Mouse (Mus musculus) left cerebral cortex, postnatal 25 days (tissue): ENCODE measurements around the gene Xpo6. TPM values are rescaled to one million over a fixed set of nuclear protein-coding genes. Genes with fewer than 3 reads are reported as not detected.
A peak's percentile ranks its signal among the peaks of the same experiment; 100 is the strongest.

Source experiments
- DNase-seq, 2 experiments: peaks; one replicate each; pipeline ENCODE4 v3.0.0; 2022; ENCODE audit warnings: low spot score in 2 of 2, mixed read lengths in 1 of 2
- intact Hi-C: fragments of 180-260 bp; cut with DNase I; formaldehyde crosslinking; loops from one replicate; pipeline ENCODE4 v1.15.1; 2025
- total RNA-seq, 2 experiments: library from RNA; stranded (reverse); gene quantifications; 2 replicates each; pipeline ENCODE4 v1.2.3; 2021

Xpo6 gene
- total RNA-seq, 2 experiments from 2014 or later = 93.6 to 95.1 TPM

DNA sequence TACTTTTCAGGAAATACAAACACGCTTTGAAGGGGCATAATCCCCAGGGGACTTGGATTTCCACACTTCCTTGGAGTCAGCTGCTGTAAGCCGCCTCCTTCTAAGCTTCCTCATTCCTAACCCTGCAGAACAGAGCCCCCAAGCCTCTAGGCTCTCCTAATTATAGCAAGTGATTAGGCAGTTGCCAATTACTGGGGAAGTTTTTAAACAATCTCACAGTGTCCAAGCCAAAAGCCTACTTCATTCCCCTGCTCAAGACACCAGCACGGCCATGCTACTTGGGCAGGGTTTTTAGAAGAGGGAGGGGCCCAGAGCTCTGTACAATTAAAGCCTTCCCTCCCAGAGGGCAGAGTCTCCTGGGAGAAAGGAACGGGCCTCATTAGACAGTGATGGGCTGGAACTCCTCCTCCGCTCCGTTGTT is 114.0 kb downstream of the Xpo6 start:
- DNase-seq = no peak
- intact Hi-C loops = no loop called here

DNA sequence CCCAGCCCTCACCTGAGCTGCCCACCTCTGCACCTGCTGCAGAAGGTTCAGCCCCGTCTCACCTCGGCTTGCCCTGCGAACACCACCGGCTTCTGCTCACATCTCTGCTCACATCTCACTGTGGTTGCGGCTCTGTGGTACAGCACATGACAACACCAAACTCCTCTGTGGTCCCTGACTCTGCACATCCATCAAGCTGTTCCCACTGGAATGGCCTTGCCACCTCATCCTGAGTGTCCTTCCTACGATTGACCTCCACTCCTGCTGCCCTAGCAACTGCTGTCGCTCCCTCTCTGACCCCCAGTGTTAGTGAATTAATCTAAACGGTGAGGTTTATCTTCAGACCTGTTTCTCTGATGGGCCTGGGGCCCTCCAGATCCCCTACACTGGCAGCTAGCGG is 115.1 kb downstream of the Xpo6 start:
- intact Hi-C loops = no loop called here
- no peak for DNase-seq

DNA sequence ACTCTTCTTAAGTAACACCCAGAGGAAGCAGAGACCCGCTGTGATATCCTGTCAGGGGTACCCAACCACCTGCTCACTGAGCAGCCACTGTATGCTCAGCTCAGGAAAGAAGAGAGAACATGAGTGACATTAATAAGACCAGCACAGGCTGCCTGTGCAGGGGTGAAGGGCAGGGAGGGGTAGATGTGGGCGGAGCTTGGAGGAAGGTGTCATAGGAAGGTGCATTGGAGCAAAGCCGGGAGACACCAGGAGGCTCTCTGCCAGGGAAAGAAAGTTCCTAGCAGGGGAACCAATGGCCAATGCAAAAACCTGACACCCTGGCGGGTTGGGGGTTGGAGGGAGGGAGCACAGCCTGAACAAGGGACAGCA is 116.3 kb downstream of the Xpo6 start:
- no peak for DNase-seq
- intact Hi-C loops = loop anchor here (1.0 to 5.0 kb wide), 7 partner anchors 82 to 409 kb away; no protein-coding TSS in a partner anchor

- DNase-seq = no peak
- intact Hi-C loops = loop anchor here (1.0 to 5.0 kb wide), 7 partner anchors 81 to 409 kb away; no protein-coding TSS in a partner anchor
Observed at GRCm38 (mm10) chr7:126083341-126083979, 116.8 kb downstream of the Xpo6 start.

- intact Hi-C loops = loop anchor here (2.0 to 5.0 kb wide), 6 partner anchors 80 to 408 kb away; no protein-coding TSS in a partner anchor
- peak; percentile 50 to 69 for DNase-seq
Observed at GRCm38 (mm10) chr7:126082286-126082741, 118.0 kb downstream of the Xpo6 start, which contains the start of gene Gsg1l. TSS of gene Gsg1l (minus strand) at chr7:126082411.

DNA sequence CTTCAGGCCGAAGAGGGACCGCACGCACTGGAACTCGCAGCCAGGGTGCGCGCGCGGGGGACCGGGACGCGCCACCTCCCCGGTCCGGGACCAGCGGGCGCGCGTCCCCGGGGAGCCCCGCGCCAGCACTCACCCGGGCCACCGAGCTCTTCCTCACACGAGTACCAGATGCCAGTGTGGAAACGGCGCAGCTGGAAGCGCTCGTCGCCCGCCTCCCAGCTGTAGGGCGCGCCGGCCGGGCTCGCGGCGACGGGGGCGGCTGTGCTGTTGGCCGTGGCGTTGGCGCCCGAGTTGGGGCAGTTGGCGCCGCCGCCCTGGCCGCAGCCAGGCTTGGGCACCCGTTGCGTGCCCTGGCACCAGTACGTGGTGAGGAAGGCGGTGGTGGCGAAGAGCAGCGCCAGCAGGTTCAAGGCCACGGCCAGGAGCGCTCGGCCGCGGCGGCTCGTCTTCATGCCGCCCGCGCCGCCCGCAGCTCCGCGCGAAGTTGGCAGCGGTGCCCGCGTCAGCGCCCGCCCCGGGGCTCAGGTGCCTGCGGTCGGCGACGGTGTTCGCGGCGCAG is 118.5 kb downstream of the Xpo6 start:
- peak in 1 of 2 experiments; percentile 56 for DNase-seq
- intact Hi-C loops = loop anchor here (2.0 to 5.0 kb wide), 6 partner anchors 80 to 407 kb away; no protein-coding TSS in a partner anchor

DNA sequence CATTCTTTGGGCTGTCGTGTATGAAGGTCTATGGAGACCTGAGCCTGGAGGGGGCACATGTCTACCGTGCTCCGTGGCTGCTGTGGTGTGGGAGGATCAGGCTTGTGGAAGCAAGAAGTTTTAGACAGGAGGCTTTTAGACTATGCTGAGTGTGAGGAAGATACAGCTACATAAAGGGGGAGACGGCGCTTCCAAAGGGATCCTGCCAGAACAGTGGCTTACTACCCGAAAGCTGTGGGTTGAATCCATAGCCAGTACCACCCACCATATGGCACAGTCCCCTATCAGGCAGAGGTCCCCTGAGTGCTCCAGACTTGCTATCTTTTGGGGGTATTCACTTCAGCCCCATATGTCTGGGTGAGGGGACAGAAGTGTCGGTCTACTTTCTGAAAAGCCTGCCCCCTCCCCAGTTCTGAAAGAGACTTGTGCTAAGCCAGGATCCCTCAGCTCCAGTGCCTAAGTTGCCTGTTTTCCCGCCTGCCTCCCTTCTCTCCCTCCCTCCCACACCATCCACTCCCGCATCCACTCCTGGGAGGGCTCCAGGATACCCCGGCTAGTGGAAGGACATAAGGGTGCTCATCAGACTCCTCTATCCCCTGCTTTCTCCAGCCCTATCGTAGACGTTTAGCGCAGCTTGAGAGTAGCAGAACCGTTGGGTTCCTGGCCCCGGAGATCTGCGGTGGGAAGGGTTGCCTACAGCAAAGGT is 119.2 kb downstream of the Xpo6 start:
- intact Hi-C loops = loop anchor here (5.0 kb wide), 4 partner anchors 79 to 389 kb away; no protein-coding TSS in a partner anchor
- DNase-seq = peak in 1 of 2 experiments; percentile 70

DNA sequence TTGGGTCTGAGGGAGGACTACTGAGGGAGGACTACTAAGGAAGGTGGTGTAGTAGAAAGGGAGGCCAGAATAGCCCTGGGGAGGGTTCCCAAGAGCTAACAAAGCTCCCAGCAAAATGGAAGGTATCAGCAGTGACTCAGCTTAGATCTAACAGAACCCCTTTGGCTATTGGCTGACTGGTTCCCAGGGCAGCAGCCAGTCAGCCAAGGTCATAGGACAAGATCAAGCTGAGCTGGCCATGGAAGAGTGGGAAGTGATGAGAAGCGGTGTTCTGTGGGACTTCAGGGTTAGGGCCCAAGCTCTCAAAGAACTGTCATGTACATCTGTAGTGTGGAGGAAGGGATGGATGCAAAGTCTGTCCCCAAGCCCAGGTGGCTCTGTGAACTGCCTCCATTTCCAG is 123.4 kb downstream of the Xpo6 start:
- intact Hi-C loops = no loop called here
- DNase-seq = no peak

- DNase-seq = no peak
- intact Hi-C loops = no loop called here
Observed at GRCm38 (mm10) chr7:126075058-126075457, 125.2 kb downstream of the Xpo6 start.

DNA sequence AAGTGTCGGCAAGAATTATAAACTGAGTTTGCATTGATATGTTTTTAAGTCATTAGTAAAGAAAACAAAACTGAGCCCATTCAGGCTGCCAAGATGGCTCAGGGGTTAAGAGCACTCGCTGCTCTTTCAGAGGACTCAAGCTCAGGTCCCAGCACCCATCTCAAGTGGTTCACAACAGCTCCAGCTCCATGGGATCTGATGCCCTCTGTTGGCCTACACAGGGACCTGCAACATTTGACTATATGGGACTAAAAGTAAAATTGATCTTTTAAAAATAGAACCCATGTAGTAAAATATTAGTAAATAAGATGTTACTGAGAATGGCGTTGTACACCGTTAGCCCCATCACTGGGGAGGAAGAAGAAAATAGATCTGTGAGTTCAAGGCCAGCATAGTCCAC is 130.0 kb downstream of the Xpo6 start:
- DNase-seq = no peak
- intact Hi-C loops = no loop called here

DNA sequence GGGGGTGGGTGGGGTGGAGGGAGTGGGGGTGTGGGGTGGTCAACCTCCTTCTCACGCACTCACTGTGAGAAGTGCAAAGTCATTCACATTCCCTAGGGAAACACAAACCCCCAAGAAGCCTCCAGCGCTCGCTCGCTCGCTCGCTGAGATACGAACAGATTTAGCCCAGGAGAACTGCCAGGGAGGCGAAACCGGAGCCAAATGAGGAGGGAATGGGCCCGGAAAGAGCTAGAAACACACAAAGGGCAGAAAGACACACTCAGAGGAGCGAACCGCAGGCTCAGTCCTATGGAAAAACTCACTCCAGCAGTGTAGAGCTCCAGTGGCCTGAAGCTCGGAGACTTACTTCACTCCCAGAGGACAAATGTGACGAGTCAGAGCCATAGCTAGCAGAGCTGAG is 133.5 kb downstream of the Xpo6 start:
- intact Hi-C loops = no loop called here
- DNase-seq = peak in 1 of 2 experiments; percentile 73

- DNase-seq = no peak
- intact Hi-C loops = no loop called here
Observed at GRCm38 (mm10) chr7:126065243-126065876, 134.9 kb downstream of the Xpo6 start.

DNA sequence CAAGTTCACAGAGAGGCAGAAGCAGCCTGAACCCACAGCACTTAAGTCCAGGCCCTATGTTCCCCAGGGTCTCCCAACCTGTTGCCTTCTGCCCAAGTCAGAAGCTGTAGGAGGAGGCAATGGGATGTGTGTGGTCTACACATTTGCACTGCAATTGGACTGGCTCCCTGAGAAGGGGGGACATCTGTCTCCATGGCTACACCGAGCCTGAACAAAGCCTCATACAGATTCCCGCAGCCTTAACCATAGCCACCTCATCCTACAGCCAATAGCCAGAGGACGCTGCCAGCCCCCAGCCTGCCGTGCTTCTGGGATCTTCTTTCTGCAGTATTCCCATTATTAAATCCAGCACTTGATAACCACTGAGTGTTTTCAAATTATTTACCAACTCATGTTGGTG is 138.1 kb downstream of the Xpo6 start:
- DNase-seq = no peak
- intact Hi-C loops = no loop called here

DNA sequence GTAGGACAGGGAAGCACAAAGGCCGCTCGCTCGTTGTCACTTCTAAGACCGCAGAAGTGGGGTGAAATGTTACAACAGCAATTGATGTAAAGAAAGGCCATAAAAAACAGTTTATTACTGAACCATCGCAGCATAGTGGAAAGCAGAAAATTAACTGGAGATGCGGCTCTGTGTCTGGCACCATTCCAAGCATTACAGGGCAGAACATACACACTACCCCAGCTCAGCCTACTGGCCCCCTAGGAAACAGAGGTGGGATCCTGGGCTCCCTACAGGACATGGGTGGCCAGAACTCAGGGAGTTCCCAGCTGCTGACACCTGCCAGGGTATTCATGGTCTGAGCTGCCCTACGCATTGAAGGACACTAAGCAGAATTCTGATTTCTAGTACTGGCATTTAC is 141.4 kb downstream of the Xpo6 start:
- DNase-seq = no peak
- intact Hi-C loops = no loop called here

DNA sequence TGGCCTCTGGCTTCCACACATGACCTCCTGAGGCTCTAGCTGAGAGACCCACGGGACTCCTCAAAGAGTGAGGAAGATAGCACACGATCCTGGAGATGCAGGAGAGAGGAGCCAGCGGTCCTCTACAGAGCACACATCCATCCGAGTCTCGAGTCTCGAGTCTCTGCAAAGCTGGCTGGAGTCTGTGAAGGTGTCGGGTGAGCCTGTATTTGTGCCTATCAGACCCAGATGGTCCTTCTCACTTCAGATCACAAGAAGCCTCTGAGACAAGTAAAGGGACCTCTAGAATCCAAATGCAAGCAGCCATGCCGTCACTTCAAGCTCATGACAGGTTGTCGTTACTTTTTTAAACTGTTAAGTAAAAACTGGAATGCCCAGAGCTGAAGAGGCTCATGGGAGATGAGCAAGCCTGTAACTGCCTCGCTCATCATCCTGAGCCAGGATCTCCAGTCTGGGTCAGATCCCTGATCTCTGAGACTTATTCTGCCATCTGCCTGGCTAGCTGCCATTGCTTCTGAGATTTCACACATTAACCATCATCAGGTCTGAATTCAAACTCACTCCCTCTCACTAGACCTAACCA is 142.9 kb downstream of the Xpo6 start:
- intact Hi-C loops = no loop called here
- no peak for DNase-seq

GRCm38 (mm10) chr7:126054574-126054973 is 145.7 kb downstream of the Xpo6 start:
- intact Hi-C loops = no loop called here

DNA sequence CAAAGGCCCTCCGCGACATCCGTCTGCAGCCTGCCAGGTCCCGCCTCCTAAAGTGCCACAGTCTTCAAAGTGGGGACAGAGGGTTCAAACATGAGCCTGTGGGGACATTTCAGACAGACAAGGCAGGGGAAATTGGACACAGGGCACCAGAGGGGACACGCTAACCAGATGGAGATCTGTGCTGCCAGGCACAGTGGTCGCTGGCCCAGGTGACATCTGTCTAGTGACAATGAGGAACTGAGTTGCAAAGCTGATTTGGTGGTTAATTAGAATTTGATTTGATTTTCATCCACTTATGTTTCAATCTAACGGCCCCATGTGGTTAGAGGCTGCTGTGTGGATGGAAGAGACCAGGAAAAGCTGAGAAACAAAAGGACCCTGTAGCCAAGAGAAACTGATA is 146.7 kb downstream of the Xpo6 start:
- DNase-seq = no peak
- intact Hi-C loops = no loop called here

More at GRCm38 (mm10) chr7:126054574-126054973, 145.7 kb downstream of the Xpo6 start:
- DNase-seq = no peak

- intact Hi-C loops = no loop called here
- no peak for DNase-seq
Observed at GRCm38 (mm10) chr7:126051910-126052309, 148.4 kb downstream of the Xpo6 start.
